Mouse (Mus musculus) WW6 (cell line): ENCODE measurements around the gene D630045J12Rik.

Experiments used
- DNase-seq: peaks from one replicate; pipeline ENCODE4 v3.0.0-alpha.2; 2013; ENCODE audit warnings: low read depth, low spot score

The D630045J12Rik gene

GRCm38 (mm10) chr6:38242833-38243232, 11.0 kb downstream of the D630045J12Rik start:
- no peak for DNase-seq

DNA sequence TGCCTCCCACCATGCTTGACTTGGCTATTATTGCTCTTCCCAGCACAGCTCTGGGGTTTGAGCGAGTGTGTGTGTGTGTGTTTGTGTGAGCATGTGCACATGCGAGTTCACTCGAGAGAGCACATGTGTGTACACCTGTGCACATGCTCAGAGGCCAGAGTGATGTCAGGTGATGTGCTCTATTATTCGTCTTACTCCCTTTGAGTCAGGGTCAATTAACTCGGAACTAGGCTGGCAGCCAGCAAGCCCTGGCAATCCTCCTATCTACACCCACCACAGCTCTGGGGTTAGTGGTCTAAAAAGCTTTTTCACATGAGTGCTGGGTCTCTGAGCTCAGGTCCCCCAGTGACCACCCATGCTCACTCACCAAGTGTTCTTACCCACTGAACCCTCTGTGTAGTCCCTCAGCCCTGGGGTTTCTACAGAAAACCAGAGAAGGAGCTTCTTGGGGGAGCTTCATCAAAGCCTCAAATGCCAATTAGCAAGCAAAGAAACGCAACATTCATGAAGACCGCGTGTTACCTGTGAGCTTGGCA, 11.4 kb downstream of the D630045J12Rik start:
- DNase-seq = no peak

GRCm38 (mm10) chr6:38241508-38241907, 12.3 kb downstream of the D630045J12Rik start:
- no peak for DNase-seq

- no peak for DNase-seq
Observed at GRCm38 (mm10) chr6:38240618-38241017, 13.2 kb downstream of the D630045J12Rik start.

GRCm38 (mm10) chr6:38238382-38238781, 15.4 kb downstream of the D630045J12Rik start:
- no peak for DNase-seq

DNA sequence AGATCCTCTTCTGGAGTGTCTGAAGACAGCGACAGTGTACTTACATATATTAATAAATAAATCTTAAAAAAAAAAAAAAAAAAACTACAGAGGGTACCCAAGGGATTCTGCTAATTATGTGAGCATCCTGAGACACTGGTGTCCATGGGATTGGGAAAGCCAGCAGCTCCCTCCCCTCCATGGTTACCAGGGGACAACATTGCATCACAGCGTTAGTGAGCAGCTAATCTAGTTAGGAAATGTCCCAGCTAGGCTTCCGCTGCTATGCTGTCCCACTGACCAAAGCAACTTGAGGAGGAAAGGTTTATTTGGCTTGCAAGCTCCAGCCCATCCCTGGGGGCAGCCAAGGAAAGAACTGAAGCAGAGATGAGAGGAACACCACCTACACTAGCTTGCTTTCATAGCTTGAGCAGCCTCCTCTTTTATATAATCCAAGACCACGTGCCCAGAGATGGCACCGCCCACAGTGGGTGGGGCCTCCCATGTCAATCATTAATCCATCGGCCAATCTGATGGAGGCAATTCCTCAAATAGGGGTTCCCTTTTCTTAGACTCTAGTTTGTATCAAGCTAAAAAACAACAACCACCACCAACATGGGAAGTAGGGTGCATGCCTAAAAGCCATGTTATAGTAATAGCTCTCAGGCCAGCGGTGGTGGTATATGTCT, 17.7 kb downstream of the D630045J12Rik start:
- no peak for DNase-seq

DNA sequence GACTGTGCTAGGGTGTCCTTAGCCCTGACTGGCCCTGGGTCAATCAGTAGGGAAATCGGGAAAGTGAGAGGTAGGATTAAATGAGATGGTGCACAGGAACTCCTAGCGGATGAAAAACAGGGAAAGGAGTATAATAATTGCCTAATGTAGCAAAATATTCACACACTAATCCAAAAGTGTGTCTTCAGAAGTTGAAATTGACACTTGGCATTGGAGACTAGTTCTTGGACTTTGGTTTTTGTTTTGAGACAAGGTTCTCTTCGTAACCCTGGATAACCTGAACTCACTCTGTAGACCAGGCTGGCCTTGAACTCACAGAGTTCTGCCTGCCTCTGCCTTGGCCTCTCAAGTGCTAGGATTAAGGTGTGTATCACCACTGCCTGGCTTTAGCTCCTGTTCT, 20.0 kb downstream of the D630045J12Rik start:
- no peak for DNase-seq

GRCm38 (mm10) chr6:38232917-38233316, 20.9 kb downstream of the D630045J12Rik start:
- DNase-seq = no peak

DNA sequence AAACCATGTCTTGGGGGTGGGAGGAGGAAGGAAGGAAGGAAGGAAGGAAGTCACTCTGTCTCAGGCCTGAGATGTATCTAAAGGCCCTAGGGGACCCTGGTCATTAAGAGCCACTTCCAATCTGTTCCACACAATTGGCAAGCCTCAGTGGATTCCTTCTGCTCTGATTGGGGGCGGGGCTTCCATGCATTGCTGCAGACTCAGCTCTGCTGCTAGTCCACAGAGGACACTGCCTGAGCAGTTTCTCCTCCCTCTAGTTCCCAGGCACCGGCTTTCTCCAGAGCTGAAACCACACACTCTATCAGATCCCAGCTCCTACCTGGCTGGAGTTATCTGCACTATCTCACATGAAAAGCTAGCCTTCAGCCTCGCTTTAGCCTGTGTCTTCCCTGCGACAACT, 21.8 kb downstream of the D630045J12Rik start:
- DNase-seq = no peak

DNA sequence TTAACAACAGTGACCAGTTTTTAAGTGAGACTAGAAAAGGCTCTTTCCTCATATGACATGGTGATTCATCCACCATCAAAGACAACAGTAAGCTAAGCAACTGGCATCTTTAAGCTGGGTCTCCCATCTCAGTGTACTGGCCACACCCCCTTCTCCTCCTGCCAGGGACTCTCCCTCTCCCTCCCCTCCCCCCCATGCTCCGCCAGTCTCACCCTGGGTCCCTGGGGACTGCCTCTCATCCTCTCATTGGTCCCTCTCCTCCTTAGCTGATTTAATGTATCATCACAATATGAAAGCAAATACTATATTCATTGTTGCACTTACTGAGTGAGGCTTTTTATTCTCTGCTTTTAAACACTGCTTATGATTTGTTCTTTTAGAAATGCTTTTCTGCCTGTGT, 29.7 kb downstream of the D630045J12Rik start:
- no peak for DNase-seq

DNA sequence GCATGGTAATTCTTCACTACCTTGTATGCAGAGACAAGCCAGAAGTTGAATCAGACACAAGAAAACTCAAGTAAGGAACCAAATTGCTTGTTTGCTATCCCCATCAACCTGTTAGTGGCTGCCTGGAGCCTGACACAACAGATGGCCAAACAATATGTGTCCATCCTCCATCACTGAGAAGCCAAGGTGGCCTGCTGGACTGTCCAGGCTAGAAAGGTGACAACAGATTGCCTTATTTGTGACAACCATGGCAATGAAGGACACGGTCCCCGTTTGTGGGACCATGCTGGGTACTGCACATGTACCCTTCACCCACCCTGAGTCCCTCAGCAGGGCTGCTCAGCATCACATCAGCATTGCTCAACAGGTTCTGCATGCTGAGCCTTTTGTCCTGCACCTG, 34.5 kb downstream of the D630045J12Rik start:
- no peak for DNase-seq

- no peak for DNase-seq
Observed at GRCm38 (mm10) chr6:38215448-38216110, 38.2 kb downstream of the D630045J12Rik start.

DNA sequence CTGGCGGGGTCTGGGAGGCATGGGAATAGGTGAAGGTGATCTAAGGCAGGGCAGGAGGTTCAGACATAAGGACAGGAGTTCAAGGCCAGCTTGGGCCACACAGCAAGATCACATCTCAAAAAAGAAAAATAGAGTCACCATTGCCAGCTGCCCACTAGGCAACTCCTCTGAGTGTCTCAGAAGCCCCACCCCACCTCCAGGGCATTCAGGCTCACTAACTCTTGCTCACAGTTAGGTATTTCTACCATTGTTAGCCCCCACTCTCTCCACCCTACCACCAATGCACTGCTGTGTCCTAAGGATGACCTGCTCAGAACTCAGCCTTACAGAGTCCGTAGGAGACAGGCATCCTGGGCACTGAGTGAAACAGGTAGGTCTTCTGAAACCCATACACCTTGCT, 46.2 kb downstream of the D630045J12Rik start:
- DNase-seq = no peak

DNA sequence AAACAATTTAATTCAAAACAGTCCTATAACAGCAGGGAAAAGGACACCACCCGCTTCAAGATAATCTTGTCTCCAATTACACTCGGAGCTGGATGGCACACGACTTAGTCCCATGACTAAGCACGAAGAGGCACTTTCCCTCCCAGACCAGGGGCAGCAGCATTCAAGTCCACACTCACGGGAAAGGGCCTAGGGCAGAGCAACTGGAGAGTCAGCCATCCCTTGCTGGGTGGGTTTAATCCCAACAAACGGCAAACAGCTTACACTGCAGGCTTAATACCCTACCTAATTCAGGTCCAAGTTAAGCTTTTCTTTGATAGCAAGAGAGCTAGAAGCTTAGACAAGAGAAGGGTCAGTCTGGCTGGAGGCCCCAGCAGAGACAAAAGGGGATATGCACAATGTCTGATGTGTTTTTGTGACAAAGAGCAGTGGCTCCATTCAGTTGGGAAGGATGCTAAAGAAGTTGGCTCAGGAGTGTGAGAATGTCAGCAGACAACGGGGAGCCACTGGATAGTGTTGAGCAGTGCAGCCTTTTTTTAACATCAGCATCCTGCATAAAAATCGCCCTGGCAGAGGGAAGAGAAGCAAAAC, 46.8 kb downstream of the D630045J12Rik start:
- DNase-seq = no peak

- no peak for DNase-seq
Observed at GRCm38 (mm10) chr6:38205375-38205774, 48.4 kb downstream of the D630045J12Rik start.

DNA sequence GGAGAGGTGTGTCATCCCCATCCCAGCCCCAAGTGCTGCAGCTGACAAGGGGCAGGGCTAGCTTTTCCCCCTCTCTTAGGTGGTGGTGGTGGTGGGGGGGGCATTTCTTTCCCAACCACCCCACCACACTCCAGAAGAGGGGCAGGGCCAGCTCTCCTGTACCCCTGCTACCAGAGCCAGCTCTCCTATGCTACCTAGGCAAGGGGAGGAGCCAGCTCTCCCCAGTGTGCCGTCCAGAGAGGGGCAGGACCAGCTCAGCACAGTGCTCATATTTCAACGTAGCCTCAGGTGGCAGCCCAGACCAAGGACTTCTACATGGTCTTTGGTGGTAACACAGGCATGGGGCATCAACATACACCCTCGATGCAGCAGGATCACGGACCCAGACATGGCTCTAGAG, 50.0 kb downstream of the D630045J12Rik start:
- no peak for DNase-seq

DNA sequence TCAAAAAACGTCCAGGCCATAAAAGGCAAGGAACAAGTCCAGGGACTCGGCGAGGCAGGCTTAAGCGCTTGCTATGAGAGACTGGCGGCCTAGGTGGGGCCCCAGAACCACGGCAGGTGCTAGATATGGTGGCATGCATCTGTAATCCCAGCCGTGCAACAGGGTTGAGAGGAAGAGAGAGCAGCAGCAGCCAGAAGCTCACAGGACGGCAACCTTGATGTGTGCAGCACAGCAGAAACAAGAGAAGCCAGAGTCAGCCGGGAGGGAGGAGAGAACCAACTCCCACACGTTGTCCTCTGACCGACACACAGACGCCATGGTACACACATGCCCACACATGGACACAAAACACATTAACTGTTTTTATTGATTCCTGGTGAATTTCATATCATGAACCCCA, 51.0 kb downstream of the D630045J12Rik start:
- DNase-seq = no peak

- no peak for DNase-seq
Observed at GRCm38 (mm10) chr6:38201495-38201894, 52.3 kb downstream of the D630045J12Rik start.

DNA sequence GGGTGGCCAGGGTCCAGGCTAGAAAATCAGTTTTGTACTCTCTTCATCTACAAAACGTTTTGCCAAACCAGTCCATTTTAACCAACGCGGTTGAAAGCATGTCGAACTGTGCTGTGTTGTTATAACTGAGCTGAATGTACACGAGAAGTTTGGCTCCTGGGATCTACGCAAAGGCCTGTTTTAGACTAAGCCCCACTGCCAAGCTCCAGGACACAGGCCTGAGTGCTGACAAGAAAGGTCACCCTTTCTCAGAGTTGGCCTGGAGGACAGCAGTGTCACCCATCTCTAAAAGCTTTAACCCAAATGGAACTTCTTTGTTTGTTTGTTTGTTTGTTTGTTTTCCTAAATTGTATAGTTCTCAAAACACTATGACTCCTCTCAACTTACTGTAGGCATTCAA, 54.2 kb downstream of the D630045J12Rik start:
- DNase-seq = no peak

- no peak for DNase-seq
Observed at GRCm38 (mm10) chr6:38198727-38199126, 55.1 kb downstream of the D630045J12Rik start.

- no peak for DNase-seq
Observed at GRCm38 (mm10) chr6:38196266-38197189, 57.3 kb downstream of the D630045J12Rik start.

GRCm38 (mm10) chr6:38195306-38195705, 58.5 kb downstream of the D630045J12Rik start:
- DNase-seq = no peak
